Mouse (Mus musculus) kidney, embryonic 16.5 days (tissue): Measurements from ENCODE around the gene Msto1. TPM values are rescaled to one million over a fixed set of nuclear protein-coding genes. Genes with fewer than 3 reads are reported as not detected.

Source experiments
- ATAC-seq: fragments of 200-750 bp; cut with Nextera tagmentation; 2 replicates; pipeline ENCODE4 v1.8.0; 2017; ENCODE audit warnings: moderate TSS enrichment; ENCODE audit not compliant: low FRiP score, low TSS enrichment
- H3K27ac ChIP-seq: fragments of 300-500 bp; sonication (generic); 2 replicates; pipeline ENCODE4 v1.5.1; 2014; ENCODE audit warnings: low read length
- H3K27me3 ChIP-seq: fragments of 300-500 bp; sonication (generic); 2 replicates; pipeline ENCODE4 v1.6.1; 2014; ENCODE audit warnings: low read length, control low read depth, mixed read lengths; ENCODE audit not compliant: insufficient read depth
- H3K36me3 ChIP-seq: fragments of 300-500 bp; sonication (generic); 2 replicates; pipeline ENCODE4 v1.6.1; 2014; ENCODE audit warnings: low read length, control low read depth, mixed read lengths; ENCODE audit not compliant: insufficient read depth
- H3K4me1 ChIP-seq: fragments of 300-500 bp; sonication (generic); 2 replicates; pipeline ENCODE4 v1.6.1; 2014; ENCODE audit warnings: low read length, control low read depth, mixed read lengths; ENCODE audit not compliant: insufficient read depth
- H3K4me2 ChIP-seq: fragments of 300-500 bp; sonication (generic); replicated peaks from 2 replicates; pipeline ENCODE4 v1.6.1; 2014; ENCODE audit warnings: low read depth, low read length
- H3K4me3 ChIP-seq: fragments of 300-500 bp; sonication (generic); 2 replicates; pipeline ENCODE4 v1.5.1; 2014; ENCODE audit warnings: mild to moderate bottlenecking, low read length
- H3K9ac ChIP-seq: fragments of 300-500 bp; sonication (generic); replicated peaks from 2 replicates; pipeline ENCODE4 v1.6.1; 2014; ENCODE audit warnings: low read length
- H3K9me3 ChIP-seq: fragments of 300-500 bp; sonication (generic); 2 replicates; pipeline ENCODE4 v1.6.1; 2016; ENCODE audit warnings: low read length, control low read depth
- WGBS: fragments of 180-500 bp; shearing (Covaris S2); extraction: QIAGEN DNeasy Blood & Tissue Kit; methylation state at CpG from one replicate; pipeline ENCODE4 v1.1.7; 2014; 5-methylcytosine and 5-hydroxymethylcytosine counted together
- polyA plus RNA-seq: library from polyadenylated mRNA; unstranded; fragments of >200 nt; fragmentation: Nextera tagmentation; extraction: Ambion mirVana; gene quantifications from 2 replicates; pipeline ENCODE4 v1.2.1, GENCODE M21; 2015

Msto1 gene
- polyA plus RNA-seq, 1 experiment from 2014 or later: 69.8 TPM

- H3K9ac ChIP-seq: no peak overlapping the region
- no peak for ATAC-seq
- 71% methylated on average over 3 of the region's 3 CpGs for WGBS
Measured at GRCm38 (mm10) chr3:88939749-88940148, 25.9 kb upstream of the Msto1 start.

GRCm38 (mm10) chr3:88939071-88939470, 25.3 kb upstream of the Msto1 start:
- Histone ChIP-seq H3K4me2 (no peak overlapping the region), H3K36me3 (peaks cover 39% of the 10 kb centered on the region), H3K4me3 (no peak overlapping the region), H3K27me3 (no peaks in the 10 kb centered on the region), H3K9me3 (no peaks in the 10 kb centered on the region), H3K4me1 (no peaks in the 10 kb centered on the region; the same call in 1 of the 2 replicates), H3K9ac (no peak overlapping the region), H3K27ac (no peak overlapping the region)
- ATAC-seq: no peak
- 94% methylated on average over 10 of the region's 10 CpGs for WGBS

More at GRCm38 (mm10) chr3:88939749-88940148, 25.9 kb upstream of the Msto1 start:
- no peak overlapping the region for H3K4me3 ChIP-seq
- no peaks in the 10 kb centered on the region; the same call in 1 of the 2 replicates for H3K4me1 ChIP-seq
- H3K27me3 ChIP-seq: no peaks in the 10 kb centered on the region
- no peaks in the 10 kb centered on the region for H3K9me3 ChIP-seq
- no peak overlapping the region for H3K27ac ChIP-seq
- H3K36me3 ChIP-seq: peaks cover 33% of the 10 kb centered on the region
- no peak overlapping the region for H3K4me2 ChIP-seq

- H3K27ac ChIP-seq: no peak overlapping the region
- H3K27me3 ChIP-seq: no peaks in the 10 kb centered on the region
- H3K9ac ChIP-seq: no peak overlapping the region
- H3K4me2 ChIP-seq: no peak overlapping the region
- H3K9me3 ChIP-seq: no peaks in the 10 kb centered on the region
- H3K4me1 ChIP-seq: no peaks in the 10 kb centered on the region
- no peak for ATAC-seq
- H3K4me3 ChIP-seq: no peak overlapping the region
- H3K36me3 ChIP-seq: peaks cover 57% of the 10 kb centered on the region
- WGBS: 80% methylated on average over 3 of the region's 3 CpGs
Measured at GRCm38 (mm10) chr3:88929501-88929900, 15.7 kb upstream of the Msto1 start.

GRCm38 (mm10) chr3:88925651-88926050, 11.9 kb upstream of the Msto1 start:
- Histone ChIP-seq H3K36me3 (peaks cover 71% of the 10 kb centered on the region), H3K4me2 (no peak overlapping the region), H3K27ac (no peak overlapping the region), H3K4me3 (no peak overlapping the region), H3K27me3 (no peaks in the 10 kb centered on the region), H3K9ac (no peak overlapping the region), H3K9me3 (peaks cover 8% of the 10 kb centered on the region), H3K4me1 (no peaks in the 10 kb centered on the region)
- WGBS: 91% methylated on average over 2 of the region's 2 CpGs
- no peak for ATAC-seq

GRCm38 (mm10) chr3:88923989-88924591, 10.3 kb upstream of the Msto1 start:
- Histone ChIP-seq H3K4me3 (no peak overlapping the region), H3K9ac (no peak overlapping the region), H3K4me1 (no peaks in the 10 kb centered on the region), H3K36me3 (peaks cover 66% of the 10 kb centered on the region), H3K4me2 (no peak overlapping the region), H3K9me3 (peaks cover 8% of the 10 kb centered on the region), H3K27me3 (no peaks in the 10 kb centered on the region), H3K27ac (no peak overlapping the region)
- ATAC-seq: no peak
- 93% methylated on average over 8 of the region's 8 CpGs for WGBS

GRCm38 (mm10) chr3:88921411-88921810, 7.6 kb upstream of the Msto1 start:
- H3K4me2 ChIP-seq: no peak overlapping the region
- H3K9ac ChIP-seq: no peak overlapping the region
- H3K9me3 ChIP-seq: peaks cover 8% of the 10 kb centered on the region
- 96% methylated on average over 9 of the region's 9 CpGs for WGBS
- no peaks in the 10 kb centered on the region for H3K27me3 ChIP-seq
- peaks cover 4% of the 10 kb centered on the region; the same call in 1 of the 2 replicates for H3K4me1 ChIP-seq
- no peak for ATAC-seq
- no peak overlapping the region for H3K4me3 ChIP-seq
- no peak overlapping the region for H3K27ac ChIP-seq
- H3K36me3 ChIP-seq: peaks cover 44% of the 10 kb centered on the region

GRCm38 (mm10) chr3:88918981-88919380, 5.2 kb upstream of the Msto1 start:
- Histone ChIP-seq H3K9ac (no peak overlapping the region), H3K4me1 (peaks cover 9% of the 10 kb centered on the region; the same call in 1 of the 2 replicates), H3K27me3 (no peaks in the 10 kb centered on the region), H3K36me3 (peaks cover 34% of the 10 kb centered on the region), H3K4me2 (0 out of 2 replicates have a peak overlapping the region, but pooled peaks have one; percentile 2), H3K4me3 (no peak overlapping the region), H3K27ac (peak overlapping the region; percentile 65), H3K9me3 (peaks cover 8% of the 10 kb centered on the region)
- WGBS: 58% methylated on average over 13 of the region's 13 CpGs
- no peak for ATAC-seq

- 31% methylated on average over 8 of the region's 8 CpGs for WGBS
- Histone ChIP-seq H3K27me3 (no peaks in the 10 kb centered on the region), H3K9ac (peak overlapping the region; percentile 76), H3K4me1 (peaks cover 15% of the 10 kb centered on the region; the same call in 1 of the 2 replicates), H3K4me2 (peak overlapping the region; percentile 73), H3K9me3 (no peaks in the 10 kb centered on the region), H3K4me3 (peak overlapping the region; percentile 82), H3K27ac (peak overlapping the region; percentile 97), H3K36me3 (peaks cover 32% of the 10 kb centered on the region)
- ATAC-seq: peak; percentile 20; the same call in 1 of the 2 replicates
Measured at GRCm38 (mm10) chr3:88914384-88914810, 598 bp upstream of the Msto1 start.

- H3K36me3 ChIP-seq: peaks cover 47% of the 10 kb centered on the region
- peak overlapping the region; percentile 82 for H3K4me3 ChIP-seq
- no peaks in the 10 kb centered on the region for H3K9me3 ChIP-seq
- peak overlapping the region; percentile 73 for H3K4me2 ChIP-seq
- peaks cover 11% of the 10 kb centered on the region; the same call in 1 of the 2 replicates for H3K4me1 ChIP-seq
- H3K27me3 ChIP-seq: no peaks in the 10 kb centered on the region
- WGBS: 90% methylated on average over 7 of the region's 7 CpGs
- H3K9ac ChIP-seq: no peak overlapping the region
- no peak for ATAC-seq
- no peak overlapping the region for H3K27ac ChIP-seq
Measured at GRCm38 (mm10) chr3:88912585-88912984, 1.2 kb downstream of the Msto1 start.

- Histone ChIP-seq H3K4me2 (no peak overlapping the region), H3K9ac (no peak overlapping the region), H3K36me3 (peaks cover 88% of the 10 kb centered on the region), H3K4me1 (no peaks in the 10 kb centered on the region), H3K27ac (no peak overlapping the region), H3K4me3 (no peak overlapping the region), H3K27me3 (no peaks in the 10 kb centered on the region), H3K9me3 (no peaks in the 10 kb centered on the region)
- 88% methylated on average over 6 of the region's 6 CpGs for WGBS
- ATAC-seq: no peak
Measured at GRCm38 (mm10) chr3:88906393-88907159, 7.2 kb downstream of the Msto1 start.
